Mouse (Mus musculus) embryonic facial prominence, embryonic 11.5 days (tissue): ENCODE measurements around the gene Opcml. TPM values are rescaled to one million over a fixed set of nuclear protein-coding genes. Genes with fewer than 3 reads are reported as not detected.
A peak's percentile ranks its signal among the peaks of the same experiment; 100 is the strongest.

ENCODE experiments used
- ATAC-seq: fragments of 200-750 bp; cut with Nextera tagmentation; replicated peaks from 2 replicates; pipeline ENCODE4 v1.8.0; 2017; ENCODE audit warnings: low read depth; ENCODE audit not compliant: insufficient number of reproducible peaks, low FRiP score, low TSS enrichment
- DNase-seq: peaks from one replicate; pipeline ENCODE4 v3.0.0-alpha.2; 2015; ENCODE audit warnings: low spot score
- H3K27ac ChIP-seq: fragments of 300-500 bp; sonication (generic); replicated peaks from 2 replicates; pipeline ENCODE4 v1.5.1; 2014; ENCODE audit warnings: mild to moderate bottlenecking, low read depth, low read length, control low read depth
- H3K27me3 ChIP-seq: fragments of 300-500 bp; sonication (generic); 2 replicates; pipeline ENCODE4 v1.6.1; 2014; ENCODE audit warnings: mild to moderate bottlenecking, low read length, moderate library complexity, mixed read lengths; ENCODE audit not compliant: control insufficient read depth, insufficient read depth
- H3K36me3 ChIP-seq: fragments of 300-500 bp; sonication (generic); replicated peaks from 2 replicates; pipeline ENCODE4 v1.6.1; 2014; ENCODE audit warnings: low read depth, mild to moderate bottlenecking, low read length, moderate library complexity, mixed read lengths; ENCODE audit not compliant: control insufficient read depth, insufficient read depth
- H3K4me1 ChIP-seq: fragments of 300-500 bp; sonication (generic); 2 replicates; pipeline ENCODE4 v1.6.1; 2014; ENCODE audit warnings: low read length, mixed read lengths; ENCODE audit not compliant: control insufficient read depth, insufficient read depth
- H3K4me2 ChIP-seq: fragments of 300-500 bp; sonication (generic); 2 replicates; pipeline ENCODE4 v1.6.1; 2014; ENCODE audit warnings: low read depth, mild to moderate bottlenecking, control low read depth, low read length, moderate library complexity
- H3K4me3 ChIP-seq: fragments of 300-500 bp; sonication (generic); 2 replicates; pipeline ENCODE4 v1.5.1; 2014; ENCODE audit warnings: low read depth, low read length, control low read depth
- H3K9ac ChIP-seq: fragments of 300-500 bp; sonication (generic); replicated peaks from 2 replicates; pipeline ENCODE4 v1.6.1; 2014; ENCODE audit warnings: mild to moderate bottlenecking, control low read depth, low read length
- H3K9me3 ChIP-seq: fragments of 300-500 bp; sonication (generic); replicated peaks from 2 replicates; pipeline ENCODE4 v1.6.1; 2016; ENCODE audit warnings: mild to moderate bottlenecking, low read length, inconsistent platforms, mixed read lengths; ENCODE audit not compliant: control insufficient read depth
- WGBS: fragments of 180-500 bp; shearing (Covaris S2); extraction: QIAGEN DNeasy Blood & Tissue Kit; methylation state at CpG from one replicate; pipeline ENCODE4 v1.1.7; 2014; 5-methylcytosine and 5-hydroxymethylcytosine counted together
- polyA plus RNA-seq: library from polyadenylated mRNA; unstranded; fragments of >200 nt; fragmentation: Nextera tagmentation; extraction: Ambion mirVana; gene quantifications from 2 replicates; pipeline ENCODE4 v1.2.1, GENCODE M21; 2014

The Opcml gene
- polyA plus RNA-seq, 1 experiment from 2014 or later = 2.3 TPM

GRCm38 (mm10) chr9:28403831-28404562, 613.4 kb downstream of the Opcml start:
- Histone ChIP-seq H3K27ac (no peak overlapping the region), H3K9ac (peak overlapping the region; percentile 43), H3K27me3 (peaks cover 5% of the 10 kb centered on the region; the same call in 1 of the 2 replicates), H3K4me3 (peak overlapping the region; percentile 45), H3K36me3 (no peaks in the 10 kb centered on the region), H3K4me2 (peak overlapping the region; percentile 94), H3K4me1 (no peaks in the 10 kb centered on the region), H3K9me3 (no peaks in the 10 kb centered on the region)
- WGBS = under 1% methylated on average over 30 of the region's 30 CpGs
- DNase-seq = peak; percentile 57
- peak; percentile 66; the same call in 1 of the 2 replicates for ATAC-seq

DNA sequence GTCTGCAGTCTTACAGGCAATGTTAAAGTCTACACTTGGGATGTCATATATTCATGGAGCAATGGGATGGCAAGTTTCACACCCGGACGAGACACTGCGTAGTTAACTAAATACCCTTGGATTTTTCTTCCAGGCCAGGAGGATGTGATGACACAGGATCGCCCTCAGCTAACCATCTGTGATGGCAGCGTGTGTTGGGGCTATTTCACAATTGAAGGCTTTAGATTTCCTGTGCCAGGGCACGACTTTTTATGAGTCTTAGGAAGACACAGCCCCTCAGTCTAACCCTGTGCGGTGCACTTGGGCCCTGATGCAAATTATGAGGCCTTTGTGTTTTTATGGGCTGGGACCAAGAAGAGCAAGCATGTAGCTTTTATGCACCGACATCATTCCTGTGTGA, 614.0 kb downstream of the Opcml start:
- no peaks in the 10 kb centered on the region for H3K4me1 ChIP-seq
- no peak overlapping the region for H3K9ac ChIP-seq
- H3K9me3 ChIP-seq = no peaks in the 10 kb centered on the region
- ATAC-seq (no peak), DNase-seq (no peak)
- H3K27ac ChIP-seq = no peak overlapping the region
- 70% methylated on average over 8 of the region's 8 CpGs for WGBS
- peaks cover 5% of the 10 kb centered on the region; the same call in 1 of the 2 replicates for H3K27me3 ChIP-seq
- H3K36me3 ChIP-seq = no peaks in the 10 kb centered on the region
- H3K4me2 ChIP-seq = no peak overlapping the region; the same call in 1 of the 2 replicates
- H3K4me3 ChIP-seq = no peak overlapping the region

- Histone ChIP-seq H3K4me2 (no peak overlapping the region), H3K27me3 (peaks cover 5% of the 10 kb centered on the region; the same call in 1 of the 2 replicates), H3K36me3 (no peaks in the 10 kb centered on the region), H3K4me3 (no peak overlapping the region), H3K9ac (no peak overlapping the region), H3K9me3 (no peaks in the 10 kb centered on the region), H3K27ac (no peak overlapping the region), H3K4me1 (no peaks in the 10 kb centered on the region)
- DNase-seq (peak; percentile 71), ATAC-seq (no peak)
- WGBS = 0% methylated on average over 1 of the region's 1 CpGs
Measured at GRCm38 (mm10) chr9:28405816-28406215, 615.2 kb downstream of the Opcml start.

GRCm38 (mm10) chr9:28420808-28421207, 630.2 kb downstream of the Opcml start:
- H3K27me3 ChIP-seq = no peaks in the 10 kb centered on the region
- H3K4me1 ChIP-seq = no peaks in the 10 kb centered on the region
- H3K9ac ChIP-seq = no peak overlapping the region
- H3K4me3 ChIP-seq = no peak overlapping the region
- 88% methylated on average over 5 of the region's 5 CpGs for WGBS
- no peak overlapping the region for H3K27ac ChIP-seq
- ATAC-seq = no peak
- H3K4me2 ChIP-seq = no peak overlapping the region
- DNase-seq = no peak
- H3K36me3 ChIP-seq = no peaks in the 10 kb centered on the region
- no peaks in the 10 kb centered on the region for H3K9me3 ChIP-seq

DNA sequence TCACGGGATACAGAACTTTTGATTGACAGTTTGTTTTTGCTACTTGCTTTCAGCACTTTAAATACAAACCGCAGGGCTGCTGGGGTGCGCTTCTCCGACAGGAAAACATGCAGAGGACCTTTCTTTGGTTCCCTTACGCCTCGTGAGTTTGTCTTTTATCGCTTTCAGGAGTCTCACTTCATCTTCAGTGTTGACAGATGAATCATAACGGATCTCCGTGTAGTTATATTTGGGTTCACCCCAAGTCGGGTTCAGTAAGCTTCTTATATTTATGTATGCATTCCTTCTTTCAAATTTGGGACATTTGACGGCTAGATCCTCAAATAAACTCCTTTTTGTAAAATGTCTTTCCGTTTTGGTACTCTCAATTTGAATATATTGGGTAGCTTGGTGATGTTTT, 632.8 kb downstream of the Opcml start:
- no peaks in the 10 kb centered on the region for H3K9me3 ChIP-seq
- 51% methylated on average over 12 of the region's 12 CpGs for WGBS
- ATAC-seq (no peak), DNase-seq (peak; percentile 11)
- H3K36me3 ChIP-seq = no peaks in the 10 kb centered on the region
- H3K4me3 ChIP-seq = no peak overlapping the region
- no peak overlapping the region for H3K27ac ChIP-seq
- H3K9ac ChIP-seq = no peak overlapping the region
- H3K4me2 ChIP-seq = no peak overlapping the region
- no peaks in the 10 kb centered on the region for H3K4me1 ChIP-seq
- no peaks in the 10 kb centered on the region for H3K27me3 ChIP-seq

DNA sequence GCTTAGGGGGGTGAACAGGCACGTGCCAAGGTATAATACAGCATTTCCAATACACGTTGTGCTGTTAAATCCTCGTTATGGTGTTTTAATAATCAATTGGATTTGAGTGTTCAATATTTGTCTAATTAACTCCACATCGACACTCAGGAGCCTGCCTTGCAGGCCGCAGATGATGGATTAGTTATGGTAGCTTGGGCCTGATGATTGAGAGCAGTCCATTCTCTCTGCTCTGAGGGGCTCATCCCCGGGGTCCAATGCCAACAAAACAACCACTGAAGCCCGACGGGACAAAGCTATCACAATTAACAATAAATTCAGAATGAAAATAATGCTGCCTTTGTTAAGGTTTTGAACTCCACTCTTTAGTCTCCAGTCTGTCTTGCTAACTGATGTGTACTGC, 641.6 kb downstream of the Opcml start:
- H3K9ac ChIP-seq = no peak overlapping the region
- H3K36me3 ChIP-seq = no peaks in the 10 kb centered on the region
- H3K27ac ChIP-seq = no peak overlapping the region
- 40% methylated on average over 8 of the region's 8 CpGs for WGBS
- no peak overlapping the region for H3K4me3 ChIP-seq
- ATAC-seq (no peak), DNase-seq (no peak)
- no peaks in the 10 kb centered on the region for H3K27me3 ChIP-seq
- no peaks in the 10 kb centered on the region for H3K9me3 ChIP-seq
- H3K4me2 ChIP-seq = no peak overlapping the region
- no peaks in the 10 kb centered on the region for H3K4me1 ChIP-seq

GRCm38 (mm10) chr9:28438752-28439151, 648.2 kb downstream of the Opcml start:
- H3K4me2 ChIP-seq = no peak overlapping the region
- H3K9ac ChIP-seq = no peak overlapping the region
- H3K4me1 ChIP-seq = no peaks in the 10 kb centered on the region
- DNase-seq (no peak), ATAC-seq (no peak)
- no peak overlapping the region for H3K4me3 ChIP-seq
- no peaks in the 10 kb centered on the region for H3K27me3 ChIP-seq
- WGBS = 87% methylated on average over 4 of the region's 4 CpGs
- H3K9me3 ChIP-seq = no peaks in the 10 kb centered on the region
- no peaks in the 10 kb centered on the region for H3K36me3 ChIP-seq
- no peak overlapping the region for H3K27ac ChIP-seq

DNA sequence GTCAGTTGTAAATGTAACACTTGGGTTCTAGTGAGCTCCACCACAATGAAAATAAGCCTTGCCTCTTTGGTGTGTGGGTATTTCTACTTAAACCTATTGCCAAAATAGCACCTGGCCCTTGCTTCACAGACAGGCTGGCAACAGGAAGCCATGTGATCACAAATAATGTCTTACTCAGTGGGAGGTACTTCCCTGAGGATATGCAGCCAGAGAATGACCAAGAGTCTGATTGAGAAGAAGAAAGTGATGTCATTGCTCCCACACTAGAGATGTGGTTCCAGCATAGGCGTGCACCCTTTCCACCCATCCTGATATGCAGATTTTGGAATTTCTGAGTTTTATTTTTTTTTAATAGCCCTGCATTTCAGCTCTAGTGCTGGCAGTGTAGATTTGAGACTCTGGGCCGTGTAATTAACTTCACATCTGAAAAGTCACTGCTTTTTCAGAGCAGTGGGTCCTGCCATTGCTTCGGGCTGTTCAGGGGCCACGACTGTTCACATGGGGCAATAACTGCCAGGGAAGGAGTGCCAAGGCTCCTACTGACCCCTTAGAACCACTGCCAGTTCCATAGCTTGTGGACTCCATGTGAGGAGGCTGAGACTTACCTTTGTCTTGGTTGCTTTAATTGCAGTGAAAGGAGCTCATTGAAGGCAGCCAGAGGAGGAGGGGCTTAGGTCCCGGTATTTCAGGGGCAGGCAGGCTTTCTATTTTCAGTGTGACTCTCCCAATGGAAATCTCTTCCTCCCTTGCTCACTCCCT, 649.0 kb downstream of the Opcml start:
- no peaks in the 10 kb centered on the region for H3K27me3 ChIP-seq
- no peaks in the 10 kb centered on the region for H3K4me1 ChIP-seq
- no peak overlapping the region for H3K4me2 ChIP-seq
- H3K27ac ChIP-seq = no peak overlapping the region
- no peak for ATAC-seq
- no peak overlapping the region for H3K4me3 ChIP-seq
- 54% methylated on average over 5 of the region's 5 CpGs for WGBS
- DNase-seq = no peak
- H3K9me3 ChIP-seq = no peaks in the 10 kb centered on the region
- no peak overlapping the region for H3K9ac ChIP-seq
- no peaks in the 10 kb centered on the region for H3K36me3 ChIP-seq
